26 mouse cellular contexts compared by ENCODE assay signal in the genomic region with DNA sequence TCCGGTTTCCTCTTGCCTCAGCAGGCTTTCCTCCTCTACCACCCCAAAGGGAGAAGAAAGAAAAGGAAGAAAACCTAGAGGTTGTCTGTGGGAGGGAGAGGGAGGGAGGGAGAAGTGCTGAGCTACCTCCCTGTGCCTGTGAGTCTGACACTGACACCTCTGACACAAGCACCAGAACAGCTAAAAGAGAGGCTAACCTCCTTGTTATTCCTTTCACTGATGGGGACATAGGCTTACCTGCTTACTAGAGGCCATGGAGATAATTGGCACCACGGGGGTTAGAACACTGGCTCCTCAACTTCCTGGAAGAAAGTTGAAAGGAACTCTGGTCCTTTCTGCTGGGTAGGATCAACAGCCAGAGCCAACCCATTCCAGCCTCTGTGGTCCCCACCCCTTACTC. TPM values are rescaled to one million over a fixed set of nuclear protein-coding genes. Genes with fewer than 3 reads are reported as not detected.
DNase-seq lines count a peak whose midpoint lies in the region; ATAC-seq and TF ChIP-seq lines count a peak whose summit lies in the region.
"Had no signal": no experiment of that assay in that cellular context is flagged by ENCODE, and none has a peak within 500 bp of the region (broad histone marks: within the 10 kb centered on the region; RNA-seq: fewer than 3 reads in every experiment).

No protein-coding gene starts in this region.

- TF ChIP-seq CTCF in testis, adult 2 months (IDR thresholded peaks at IDR 0.05; ENCODE audit: control insufficient read depth, insufficient read depth, insufficient replicate concordance, low read depth, low read length): no peak

- no peaks in the 10 kb centered on the region for H3K27me3 ChIP-seq in testis, adult 2 months (ENCODE audit: control insufficient read depth, insufficient read depth, low read length)

- peak; percentile 52 for DNase-seq in heart, adult 11 months
- no peak for DNase-seq in heart, adult 8-10 months (ENCODE audit: low spot score)
- no peak for DNase-seq in testis, postnatal 14 days (ENCODE audit: low spot score)
- DNase-seq in thymus, postnatal 10 days (ENCODE audit: low spot score in 2 of 2): no peak
- DNase-seq in embryo, embryonic 10.5 days (ENCODE audit: low spot score): no peak
- DNase-seq: adrenal gland, postnatal 10 days; cerebellum, adult 11-12 months; cerebellum, adult 8-10 months; cerebellum, postnatal 10 days; cerebellum, postnatal 36 days; gastrocnemius, postnatal 10 days; gastrocnemius, postnatal 36 days; heart, adult 18-20 months; heart, postnatal 36 days had no signal

- H3K4me3 ChIP-seq in testis, adult 2 months (ENCODE audit: control insufficient read depth, low read depth, low read length): peak overlapping the region; percentile 66

- TF ChIP-seq POLR2A in testis, adult 2 months (IDR thresholded peaks at IDR 0.05; ENCODE audit: control insufficient read depth, low read depth, low read length): no peak

- H3K27ac ChIP-seq in testis, adult 2 months (ENCODE audit: control insufficient read depth, insufficient read depth, low read depth, low read length): no peak overlapping the region
- H3K27ac ChIP-seq: forebrain, embryonic 10.5 days; forebrain, embryonic 13.5 days; hindbrain, embryonic 10.5 days; hindbrain, embryonic 13.5 days; hindbrain, postnatal 0 days had no signal

- peaks cover 10% of the 10 kb centered on the region for H3K4me1 ChIP-seq in testis, adult 2 months (ENCODE audit: control insufficient read depth, insufficient read depth, low read length)

- ATAC-seq in granulocyte monocyte progenitor cell, adult 5-6 weeks (replicated peaks; ENCODE audit: poor library complexity, severe bottlenecking): peak; percentile 9; the same call in 1 of the 2 replicates
- ATAC-seq in megakaryocyte progenitor cell, adult 5-6 weeks (replicated peaks; ENCODE audit: poor library complexity): peak; percentile 20
- ATAC-seq: forebrain, embryonic 13.5 days; forebrain, embryonic 16.5 days; hindbrain, postnatal 0 days; inflammation-experienced regulatory T-cells, adult 6 months; intestine, embryonic 16.5 days had no signal

- no peaks in the 10 kb centered on the region; the same call in 1 of the 2 replicates for H3K36me3 ChIP-seq in testis, adult 2 months (ENCODE audit: control insufficient read depth, insufficient read depth, low read length)
- H3K36me3 ChIP-seq: forebrain, embryonic 10.5 days; hindbrain, embryonic 10.5 days; hindbrain, embryonic 13.5 days had no signal

RNA-seq across cellular contexts. Expression of a gene that starts 1.4 kb away (rescaled TPM):
- total RNA-seq in heart, adult 8-10 months (2022): 10 to 100 TPM; 26.9 to 45.0 (median 34.1) TPM
- polyA plus RNA-seq in testis, adult 2 months (2012; rRNA removed): 195 and 201 TPM in 2 replicates
- total RNA-seq in granulocyte monocyte progenitor cell, adult 5-6 weeks (2014; fragmentation: Nextera tagmentation): 7.9 and 13.3 TPM in 2 replicates
- total RNA-seq in granulocyte monocyte progenitor cell, adult 5-6 weeks (2017): 5.8 and 8.8 TPM in 2 replicates
- total RNA-seq in megakaryocyte progenitor cell, adult 5-6 weeks (2015): 7.9 and 10.8 TPM in 2 replicates
- 7.4 and 7.8 TPM in 2 replicates for total RNA-seq in megakaryocyte progenitor cell, adult 5-6 weeks (2017)
- total RNA-seq: MEL had no signal
- polyA plus RNA-seq: inflammation-experienced regulatory T-cells, adult 6 months had no signal
